Mouse (Mus musculus): ENCODE measurements around the gene Ptprd. TPM values are rescaled to one million over a fixed set of nuclear protein-coding genes. Genes with fewer than 3 reads are reported as not detected.

Gene Ptprd
- polyA plus RNA-seq, 1 experiment from 2014 or later, result 5.6 TPM

DNA sequence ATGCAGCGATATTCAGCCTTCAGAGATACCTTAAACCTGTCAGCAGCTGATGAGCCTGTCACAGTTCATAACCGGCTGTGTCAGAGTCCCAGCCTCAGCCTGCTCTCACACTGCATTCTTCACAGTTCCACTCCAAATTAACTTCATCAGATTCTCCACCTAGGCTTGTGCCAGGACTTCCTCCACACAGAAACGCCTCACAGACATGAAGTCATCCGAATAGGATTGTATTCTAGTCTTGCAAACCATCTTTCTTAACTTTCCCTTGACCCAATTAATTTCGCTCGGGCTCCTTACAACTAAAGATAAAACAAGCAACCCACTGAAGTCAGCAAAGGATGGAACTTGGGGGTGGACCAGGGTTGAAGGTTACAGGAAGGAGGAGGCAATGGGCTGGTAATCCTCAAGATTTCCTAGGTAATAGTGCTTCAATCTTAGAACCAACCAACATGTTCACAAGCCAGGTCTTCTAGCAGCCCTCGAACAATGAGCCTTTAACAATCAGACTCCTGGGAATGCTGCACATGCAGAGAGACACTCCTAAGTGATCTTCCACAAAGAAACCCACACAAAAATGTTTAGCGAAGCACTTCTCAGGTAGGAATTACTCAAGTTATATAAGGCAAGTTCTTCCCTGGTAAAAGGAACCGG lies 758 bp downstream of the Ptprd start:
- H3K9ac ChIP-seq (ENCODE audit: low read length), result no peak overlapping the region
- H3K4me2 ChIP-seq (replicated peaks; ENCODE audit: low read depth), result peak overlapping the region; percentile 86
- DNase-seq (ENCODE audit: low spot score) (no peak), ATAC-seq (ENCODE audit: low FRiP score, low TSS enrichment) (no peak)
- no peak overlapping the region for H3K27ac ChIP-seq (replicated peaks)
- WGBS, result 26% methylated on average over 9 of the region's 9 CpGs
- TF ChIP-seq EP300 (optimal IDR thresholded peaks at IDR 0.05) (no peak), CTCF (IDR thresholded peaks at IDR 0.05; ENCODE audit: low read depth) (no peak)
- H3K4me3 ChIP-seq (ENCODE audit: low read depth, low read length), result peak overlapping the region; percentile 51
- no peaks in the 10 kb centered on the region for H3K27me3 ChIP-seq (ENCODE audit: control insufficient read depth, insufficient read depth, low read length)
- H3K9me3 ChIP-seq (ENCODE audit: control insufficient read depth, low read length), result no peaks in the 10 kb centered on the region
- H3K4me1 ChIP-seq (replicated peaks; ENCODE audit: control insufficient read depth, insufficient read depth), result no peaks in the 10 kb centered on the region
- no peaks in the 10 kb centered on the region for H3K36me3 ChIP-seq (ENCODE audit: control insufficient read depth, insufficient read depth, low read length)

DNA sequence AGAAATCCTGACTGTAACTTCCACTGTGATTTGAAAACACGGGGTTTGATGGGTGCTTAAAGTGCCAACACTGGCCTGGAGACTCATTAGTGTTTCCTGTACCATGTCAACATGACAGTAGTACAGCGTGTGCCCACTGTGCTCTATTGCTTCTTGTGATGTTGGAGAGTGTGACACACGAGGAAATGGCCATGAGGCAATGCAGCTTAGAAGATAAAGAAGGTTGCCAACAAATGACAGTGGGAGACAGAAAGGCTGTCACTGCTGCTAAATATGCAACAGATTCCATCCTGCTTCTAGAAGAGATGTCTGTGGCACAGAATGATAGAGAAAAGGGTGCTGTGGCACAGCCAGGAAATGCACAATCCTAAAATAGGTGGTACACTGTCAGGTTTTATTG lies 6.7 kb downstream of the Ptprd start:
- no peak for DNase-seq (ENCODE audit: low spot score)
- Histone ChIP-seq H3K4me2 (replicated peaks; ENCODE audit: low read depth) (no peak overlapping the region), H3K9ac (ENCODE audit: low read length) (no peak overlapping the region), H3K4me1 (replicated peaks; ENCODE audit: control insufficient read depth, insufficient read depth) (no peaks in the 10 kb centered on the region), H3K36me3 (ENCODE audit: control insufficient read depth, insufficient read depth, low read length) (no peaks in the 10 kb centered on the region), H3K9me3 (ENCODE audit: control insufficient read depth, low read length) (no peaks in the 10 kb centered on the region), H3K27me3 (ENCODE audit: control insufficient read depth, insufficient read depth, low read length) (no peaks in the 10 kb centered on the region), H3K4me3 (ENCODE audit: low read depth, low read length) (no peak overlapping the region), H3K27ac (replicated peaks) (no peak overlapping the region)
- ATAC-seq (ENCODE audit: low FRiP score, low TSS enrichment), result no peak
- 36% methylated on average over 3 of the region's 3 CpGs for WGBS
- no peak for TF ChIP-seq EP300 (optimal IDR thresholded peaks at IDR 0.05)
- TF ChIP-seq CTCF (IDR thresholded peaks at IDR 0.05; ENCODE audit: low read depth), result no peak

DNA sequence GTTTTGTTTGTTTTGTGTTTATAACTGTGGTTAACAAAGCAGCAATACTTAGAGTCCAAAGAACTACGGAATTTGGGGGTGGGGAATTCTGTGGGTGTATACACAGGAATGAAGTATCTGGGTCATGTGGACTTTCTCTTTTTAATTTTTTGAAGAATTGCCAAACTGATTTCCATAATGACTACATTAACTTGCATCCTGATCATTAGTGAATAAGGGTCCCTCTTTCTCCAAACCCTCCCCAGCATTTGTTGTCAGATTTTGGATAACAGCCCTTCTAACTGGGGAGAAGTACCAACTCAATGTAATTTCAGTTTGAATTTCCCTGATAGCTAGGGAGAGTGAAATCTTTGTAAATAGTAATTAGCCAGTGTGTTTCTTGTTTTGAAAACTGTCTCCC lies 43.3 kb downstream of the Ptprd start:
- ATAC-seq (ENCODE audit: low FRiP score, low TSS enrichment), result no peak
- TF ChIP-seq CTCF (IDR thresholded peaks at IDR 0.05; ENCODE audit: low read depth) (no peak), EP300 (optimal IDR thresholded peaks at IDR 0.05) (no peak)
- 71% methylated on average over 1 of the region's 1 CpGs for WGBS
- no peaks in the 10 kb centered on the region for H3K4me1 ChIP-seq (replicated peaks; ENCODE audit: control insufficient read depth, insufficient read depth)
- no peak overlapping the region for H3K4me2 ChIP-seq (replicated peaks; ENCODE audit: low read depth)
- H3K27ac ChIP-seq (replicated peaks), result no peak overlapping the region
- no peak overlapping the region for H3K9ac ChIP-seq (ENCODE audit: low read length)
- no peaks in the 10 kb centered on the region for H3K27me3 ChIP-seq (ENCODE audit: control insufficient read depth, insufficient read depth, low read length)
- no peaks in the 10 kb centered on the region for H3K9me3 ChIP-seq (ENCODE audit: control insufficient read depth, low read length)
- DNase-seq (ENCODE audit: low spot score), result no peak
- no peak overlapping the region for H3K4me3 ChIP-seq (ENCODE audit: low read depth, low read length)
- no peaks in the 10 kb centered on the region for H3K36me3 ChIP-seq (ENCODE audit: control insufficient read depth, insufficient read depth, low read length)

DNA sequence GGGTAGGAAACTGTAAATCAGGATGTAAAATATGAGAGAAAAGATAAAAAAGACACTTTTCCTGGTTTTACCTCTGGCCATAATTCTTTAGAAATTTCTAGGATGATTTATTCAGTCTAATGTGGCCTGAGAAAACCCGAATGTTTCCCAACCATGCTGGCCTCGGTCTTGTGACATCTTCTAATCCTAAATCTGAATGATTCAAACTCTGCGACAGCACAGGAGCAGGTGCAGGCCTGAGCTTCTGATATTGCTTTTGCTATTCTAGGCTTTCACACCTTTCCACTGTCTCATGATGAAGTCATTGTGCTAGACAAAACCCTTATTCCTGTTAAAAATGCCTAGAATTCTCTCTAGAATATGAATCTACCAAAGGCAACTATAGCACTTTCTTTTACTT lies 51.3 kb downstream of the Ptprd start:
- 77% methylated on average over 3 of the region's 3 CpGs for WGBS
- ATAC-seq (ENCODE audit: low FRiP score, low TSS enrichment), result no peak

DNA sequence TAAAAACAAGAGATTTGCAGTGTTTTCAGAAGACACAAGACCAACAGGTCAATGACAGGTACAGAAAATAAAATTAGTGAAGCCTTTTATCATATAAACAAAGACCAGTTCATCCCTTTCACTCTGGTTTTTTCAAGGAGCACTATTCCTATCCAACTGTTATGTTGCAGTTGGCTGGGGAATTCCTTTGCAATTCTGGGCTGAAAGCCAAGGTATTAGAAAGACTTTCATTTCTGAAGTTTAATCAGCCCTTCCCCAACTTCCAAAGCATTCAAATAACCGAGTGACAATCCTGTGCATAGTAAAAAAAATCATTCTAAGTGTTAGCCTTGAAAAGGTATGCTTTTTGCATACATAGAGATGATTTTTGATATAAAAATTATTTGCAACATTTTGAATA lies 61.2 kb downstream of the Ptprd start:
- TF ChIP-seq EP300 (optimal IDR thresholded peaks at IDR 0.05) (no peak), CTCF (IDR thresholded peaks at IDR 0.05; ENCODE audit: low read depth) (no peak)
- Histone ChIP-seq H3K9ac (ENCODE audit: low read length) (no peak overlapping the region), H3K9me3 (ENCODE audit: control insufficient read depth, low read length) (no peaks in the 10 kb centered on the region), H3K36me3 (ENCODE audit: control insufficient read depth, insufficient read depth, low read length) (no peaks in the 10 kb centered on the region), H3K4me2 (replicated peaks; ENCODE audit: low read depth) (no peak overlapping the region), H3K27ac (replicated peaks) (no peak overlapping the region), H3K4me3 (ENCODE audit: low read depth, low read length) (no peak overlapping the region), H3K4me1 (replicated peaks; ENCODE audit: control insufficient read depth, insufficient read depth) (no peaks in the 10 kb centered on the region), H3K27me3 (ENCODE audit: control insufficient read depth, insufficient read depth, low read length) (no peaks in the 10 kb centered on the region)
- 6% methylated on average over 1 of the region's 1 CpGs for WGBS
- DNase-seq (ENCODE audit: low spot score) (no peak), ATAC-seq (ENCODE audit: low FRiP score, low TSS enrichment) (no peak)

More for the DNA sequence above, 51.3 kb downstream of the Ptprd start:
- no peak for DNase-seq (ENCODE audit: low spot score)
- Histone ChIP-seq H3K27me3 (ENCODE audit: control insufficient read depth, insufficient read depth, low read length) (no peaks in the 10 kb centered on the region), H3K4me2 (replicated peaks; ENCODE audit: low read depth) (no peak overlapping the region), H3K9ac (ENCODE audit: low read length) (no peak overlapping the region), H3K27ac (replicated peaks) (no peak overlapping the region), H3K4me3 (ENCODE audit: low read depth, low read length) (no peak overlapping the region), H3K36me3 (ENCODE audit: control insufficient read depth, insufficient read depth, low read length) (no peaks in the 10 kb centered on the region), H3K4me1 (replicated peaks; ENCODE audit: control insufficient read depth, insufficient read depth) (no peaks in the 10 kb centered on the region), H3K9me3 (ENCODE audit: control insufficient read depth, low read length) (no peaks in the 10 kb centered on the region)
- no peak for TF ChIP-seq EP300 (optimal IDR thresholded peaks at IDR 0.05)
- TF ChIP-seq CTCF (IDR thresholded peaks at IDR 0.05; ENCODE audit: low read depth), result no peak

- Histone ChIP-seq H3K36me3 (ENCODE audit: control insufficient read depth, insufficient read depth, low read length) (no peaks in the 10 kb centered on the region), H3K27me3 (ENCODE audit: control insufficient read depth, insufficient read depth, low read length) (no peaks in the 10 kb centered on the region), H3K9ac (ENCODE audit: low read length) (no peak overlapping the region), H3K27ac (replicated peaks) (no peak overlapping the region), H3K9me3 (ENCODE audit: control insufficient read depth, low read length) (no peaks in the 10 kb centered on the region), H3K4me3 (ENCODE audit: low read depth, low read length) (no peak overlapping the region), H3K4me2 (replicated peaks; ENCODE audit: low read depth) (no peak overlapping the region), H3K4me1 (replicated peaks; ENCODE audit: control insufficient read depth, insufficient read depth) (no peaks in the 10 kb centered on the region)
- TF ChIP-seq CTCF (IDR thresholded peaks at IDR 0.05; ENCODE audit: low read depth), result no peak
- TF ChIP-seq EP300 (optimal IDR thresholded peaks at IDR 0.05), result no peak
- ATAC-seq (ENCODE audit: low FRiP score, low TSS enrichment), result no peak
- 62% methylated on average over 1 of the region's 1 CpGs for WGBS
- DNase-seq (ENCODE audit: low spot score), result no peak
These were observed 69.0 kb downstream of the Ptprd start for GRCm38 (mm10) chr4:78142767-78143148.

Data from stomach, postnatal 0 days (tissue).